Mouse (Mus musculus): Measurements from ENCODE around the gene Ankrd66. TPM values are rescaled to one million over a fixed set of nuclear protein-coding genes. Genes with fewer than 3 reads are reported as not detected.

Ankrd66 gene
- polyA plus RNA-seq, 1 experiment: 0.23 TPM

DNA sequence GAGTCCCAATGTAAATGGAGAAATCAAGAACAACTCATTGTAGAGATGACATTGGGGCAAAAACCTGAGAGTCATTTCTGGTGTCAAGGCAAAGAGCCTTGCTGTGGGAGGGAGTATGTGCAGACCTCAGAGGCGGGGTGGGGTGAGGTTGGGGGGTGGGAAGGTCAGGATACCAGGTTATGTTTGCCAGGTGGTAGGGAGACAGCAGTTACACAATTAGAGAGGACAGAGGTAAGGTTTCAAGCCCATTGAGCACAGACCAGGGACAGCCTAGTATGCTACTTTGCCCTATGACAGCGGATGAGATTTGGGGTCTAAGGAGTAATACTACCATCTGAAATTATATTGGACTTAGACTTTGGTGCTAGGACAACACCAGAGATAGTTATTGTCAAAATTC, 43.8 kb upstream of the Ankrd66 start:
- H3ac ChIP-seq (ENCODE audit: control insufficient read depth, insufficient read length): no peak overlapping the region
- H3K4me3 ChIP-seq: no peak overlapping the region
- no peaks in the 10 kb centered on the region for H3K36me3 ChIP-seq (ENCODE audit: control insufficient read depth, insufficient read depth)
- no peak overlapping the region for H3K4me2 ChIP-seq (ENCODE audit: low read depth)
- no peaks in the 10 kb centered on the region for H3K27me3 ChIP-seq (ENCODE audit: control insufficient read depth, insufficient read depth, insufficient read length)
- no peaks in the 10 kb centered on the region for H3K79me2 ChIP-seq (ENCODE audit: control insufficient read depth, insufficient read depth)
- TF ChIP-seq E2F4 (IDR thresholded peaks at IDR 0.05; ENCODE audit: insufficient read depth): no peak

DNA sequence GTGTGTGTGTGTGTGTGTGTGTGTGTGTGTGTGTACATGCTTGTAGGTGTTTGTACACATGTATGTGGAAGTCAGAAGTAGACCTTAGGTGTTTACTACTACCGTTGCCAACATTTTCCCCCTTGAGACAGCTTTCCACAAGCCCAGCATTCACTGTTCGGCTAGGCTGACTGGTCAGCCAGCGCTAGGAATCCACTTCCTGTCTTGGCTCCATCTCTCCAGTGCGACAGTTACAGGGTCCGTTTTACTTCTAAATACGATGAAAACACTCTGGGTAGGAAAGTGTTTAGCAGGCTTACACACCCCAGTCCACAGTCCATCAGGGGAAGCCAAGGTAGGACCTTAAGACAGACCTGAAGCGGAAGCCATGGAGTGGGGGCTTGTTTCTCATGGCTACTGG, 41.3 kb upstream of the Ankrd66 start:
- Histone ChIP-seq H3ac (ENCODE audit: control insufficient read depth, insufficient read length) (no peak overlapping the region), H3K36me3 (ENCODE audit: control insufficient read depth, insufficient read depth) (no peaks in the 10 kb centered on the region), H3K4me3 (no peak overlapping the region), H3K27me3 (ENCODE audit: control insufficient read depth, insufficient read depth, insufficient read length) (no peaks in the 10 kb centered on the region), H3K79me2 (ENCODE audit: control insufficient read depth, insufficient read depth) (no peaks in the 10 kb centered on the region), H3K4me2 (ENCODE audit: low read depth) (no peak overlapping the region)
- no peak for TF ChIP-seq POLR2AphosphoS2 (IDR thresholded peaks at IDR 0.05; ENCODE audit: insufficient read length, low read depth)
- no peak for TF ChIP-seq TCF12 (IDR thresholded peaks at IDR 0.05; ENCODE audit: insufficient read depth, poor library complexity, severe bottlenecking)
- TF ChIP-seq SRF (IDR thresholded peaks at IDR 0.05; ENCODE audit: control insufficient read depth, insufficient read length, low read depth): no peak
- TF ChIP-seq MAX (IDR thresholded peaks at IDR 0.05; ENCODE audit: low read depth): no peak
- no peak for TF ChIP-seq USF1 (IDR thresholded peaks at IDR 0.05; ENCODE audit: low read depth)
- TF ChIP-seq TCF3 (IDR thresholded peaks at IDR 0.05; ENCODE audit: insufficient read length, low read depth): no peak
- TF ChIP-seq MYOD1 (IDR thresholded peaks at IDR 0.05; ENCODE audit: control insufficient read depth in 1 of 3, insufficient read length in 2 of 3, low read depth in 2 of 3): no peak
- TF ChIP-seq REST (IDR thresholded peaks at IDR 0.05; ENCODE audit: insufficient read depth, insufficient read length): no peak
- no peak for TF ChIP-seq E2F4 (IDR thresholded peaks at IDR 0.05; ENCODE audit: insufficient read depth)
- no peak for TF ChIP-seq CEBPB (IDR thresholded peaks at IDR 0.05; ENCODE audit: insufficient read depth, poor library complexity, severe bottlenecking)

DNA sequence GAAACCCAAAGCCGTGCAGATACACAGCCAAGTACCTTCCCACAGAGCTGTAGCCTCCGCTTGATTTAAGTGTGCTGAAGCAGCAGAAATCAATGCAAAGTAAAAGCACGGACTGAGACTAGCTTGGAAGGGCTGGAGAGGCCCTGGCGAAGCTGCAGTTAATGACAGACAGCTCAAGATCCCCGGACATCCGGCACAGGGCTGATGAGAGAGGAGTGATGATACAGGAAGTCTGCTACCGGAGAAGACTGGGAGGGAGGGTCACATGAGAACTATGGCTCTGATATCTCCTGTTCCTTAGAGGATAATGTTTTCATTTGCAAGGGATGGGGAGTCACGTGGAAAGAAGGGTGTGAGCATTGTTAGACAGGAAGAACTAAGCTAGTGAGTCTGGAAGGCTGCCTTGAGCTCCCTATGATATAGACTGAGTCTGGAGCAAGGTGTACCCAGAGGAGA, 37.6 kb upstream of the Ankrd66 start:
- Histone ChIP-seq H3ac (ENCODE audit: control insufficient read depth, insufficient read length) (no peak overlapping the region), H3K4me2 (ENCODE audit: low read depth) (no peak overlapping the region), H3K27me3 (ENCODE audit: control insufficient read depth, insufficient read depth, insufficient read length) (no peaks in the 10 kb centered on the region), H3K36me3 (ENCODE audit: control insufficient read depth, insufficient read depth) (no peaks in the 10 kb centered on the region), H3K4me3 (no peak overlapping the region), H3K79me2 (ENCODE audit: control insufficient read depth, insufficient read depth) (no peaks in the 10 kb centered on the region)
- TF ChIP-seq MAX (IDR thresholded peaks at IDR 0.05; ENCODE audit: low read depth) (no peak), E2F4 (IDR thresholded peaks at IDR 0.05; ENCODE audit: insufficient read depth) (no peak), POLR2A (IDR thresholded peaks at IDR 0.05; ENCODE audit: insufficient read length, low read depth) (no peak), MYOG (IDR thresholded peaks at IDR 0.05; ENCODE audit: control insufficient read depth in 1 of 3, insufficient read depth in 1 of 3, insufficient read length in 2 of 3, low read depth in 2 of 3) (no peak), POLR2AphosphoS2 (IDR thresholded peaks at IDR 0.05; ENCODE audit: insufficient read length, low read depth) (no peak), MYOD1 (IDR thresholded peaks at IDR 0.05; ENCODE audit: control insufficient read depth in 1 of 3, insufficient read length in 2 of 3, low read depth in 2 of 3) (no peak), CEBPB (IDR thresholded peaks at IDR 0.05; ENCODE audit: insufficient read depth, poor library complexity, severe bottlenecking) (no peak), TCF12 (IDR thresholded peaks at IDR 0.05; ENCODE audit: insufficient read depth, poor library complexity, severe bottlenecking) (no peak), USF1 (IDR thresholded peaks at IDR 0.05; ENCODE audit: low read depth) (no peak), SRF (IDR thresholded peaks at IDR 0.05; ENCODE audit: control insufficient read depth, insufficient read length, low read depth) (no peak), TCF3 (IDR thresholded peaks at IDR 0.05; ENCODE audit: insufficient read length, low read depth) (no peak), REST (IDR thresholded peaks at IDR 0.05; ENCODE audit: insufficient read depth, insufficient read length) (no peak)

DNA sequence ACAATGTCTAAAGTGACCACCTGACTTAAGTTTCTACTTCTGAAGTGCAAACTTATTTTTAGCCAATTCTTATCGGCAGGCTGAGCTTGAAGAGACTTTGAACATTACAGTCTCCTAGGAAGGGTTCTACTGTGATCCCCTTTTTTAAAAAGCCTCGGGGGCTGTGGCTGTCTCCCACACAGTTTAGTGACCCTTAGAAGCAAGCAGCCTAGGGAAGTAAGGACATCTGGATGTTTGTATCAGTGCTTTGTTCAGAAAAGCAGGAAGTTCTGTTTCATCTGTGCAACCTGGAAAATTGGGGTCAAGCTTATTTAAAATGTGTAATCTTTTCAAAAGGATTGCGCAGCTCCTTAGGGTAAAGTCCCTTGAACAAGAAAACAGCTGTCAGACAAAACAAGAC, 37.0 kb upstream of the Ankrd66 start:
- no peak overlapping the region for H3ac ChIP-seq (ENCODE audit: control insufficient read depth, insufficient read length)
- TF ChIP-seq POLR2AphosphoS2 (IDR thresholded peaks at IDR 0.05; ENCODE audit: insufficient read length, low read depth) (no peak), MYOG (IDR thresholded peaks at IDR 0.05; ENCODE audit: control insufficient read depth in 1 of 3, insufficient read depth in 1 of 3, insufficient read length in 2 of 3, low read depth in 2 of 3) (no peak), TCF12 (IDR thresholded peaks at IDR 0.05; ENCODE audit: insufficient read depth, poor library complexity, severe bottlenecking) (no peak), CEBPB (IDR thresholded peaks at IDR 0.05; ENCODE audit: insufficient read depth, poor library complexity, severe bottlenecking) (no peak), USF1 (IDR thresholded peaks at IDR 0.05; ENCODE audit: low read depth) (no peak), E2F4 (IDR thresholded peaks at IDR 0.05; ENCODE audit: insufficient read depth) (no peak), SRF (IDR thresholded peaks at IDR 0.05; ENCODE audit: control insufficient read depth, insufficient read length, low read depth) (no peak), TCF3 (IDR thresholded peaks at IDR 0.05; ENCODE audit: insufficient read length, low read depth) (no peak)
- no peaks in the 10 kb centered on the region for H3K79me2 ChIP-seq (ENCODE audit: control insufficient read depth, insufficient read depth)
- no peaks in the 10 kb centered on the region for H3K36me3 ChIP-seq (ENCODE audit: control insufficient read depth, insufficient read depth)
- no peaks in the 10 kb centered on the region for H3K27me3 ChIP-seq (ENCODE audit: control insufficient read depth, insufficient read depth, insufficient read length)
- H3K4me2 ChIP-seq (ENCODE audit: low read depth): no peak overlapping the region
- no peak overlapping the region for H3K4me3 ChIP-seq

DNA sequence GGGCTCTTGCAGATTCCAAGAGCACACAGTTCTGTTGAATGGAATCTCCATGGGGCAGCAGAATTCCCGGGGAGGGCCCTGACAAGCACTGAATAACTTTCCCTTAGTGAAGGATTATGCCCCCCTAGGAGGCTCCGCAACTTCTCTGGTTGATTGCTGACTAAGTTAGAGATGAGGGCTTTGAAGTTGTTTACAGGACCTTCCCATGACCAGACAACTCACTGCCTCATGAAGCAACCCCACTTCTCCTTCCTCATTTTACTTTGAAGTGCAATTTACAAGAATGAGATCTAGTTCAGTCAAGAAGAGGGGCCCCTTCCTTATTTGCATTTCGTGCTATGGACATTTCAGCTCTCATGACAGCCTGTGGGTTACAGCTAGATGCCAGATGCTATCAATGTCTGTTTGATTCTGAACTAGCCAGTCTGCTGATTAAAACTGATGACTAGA, 30.2 kb upstream of the Ankrd66 start:
- Histone ChIP-seq H3K79me2 (ENCODE audit: control insufficient read depth, insufficient read depth) (no peaks in the 10 kb centered on the region), H3K27me3 (ENCODE audit: control insufficient read depth, insufficient read depth, insufficient read length) (no peaks in the 10 kb centered on the region), H3K4me2 (ENCODE audit: low read depth) (no peak overlapping the region), H3K36me3 (ENCODE audit: control insufficient read depth, insufficient read depth) (no peaks in the 10 kb centered on the region), H3K4me3 (no peak overlapping the region), H3ac (ENCODE audit: control insufficient read depth, insufficient read length) (no peak overlapping the region)
- TF ChIP-seq SRF (IDR thresholded peaks at IDR 0.05; ENCODE audit: control insufficient read depth, insufficient read length, low read depth): no peak
- TF ChIP-seq MYOG (IDR thresholded peaks at IDR 0.05; ENCODE audit: control insufficient read depth in 1 of 3, insufficient read depth in 1 of 3, insufficient read length in 2 of 3, low read depth in 2 of 3): no peak
- TF ChIP-seq POLR2AphosphoS2 (IDR thresholded peaks at IDR 0.05; ENCODE audit: insufficient read length, low read depth): no peak
- TF ChIP-seq E2F4 (IDR thresholded peaks at IDR 0.05; ENCODE audit: insufficient read depth): no peak
- no peak for TF ChIP-seq TCF3 (IDR thresholded peaks at IDR 0.05; ENCODE audit: insufficient read length, low read depth)
- TF ChIP-seq REST (IDR thresholded peaks at IDR 0.05; ENCODE audit: insufficient read depth, insufficient read length): no peak
- TF ChIP-seq POLR2A (IDR thresholded peaks at IDR 0.05; ENCODE audit: insufficient read length, low read depth): no peak
- TF ChIP-seq TCF12 (IDR thresholded peaks at IDR 0.05; ENCODE audit: insufficient read depth, poor library complexity, severe bottlenecking): no peak
- TF ChIP-seq MYOD1 (IDR thresholded peaks at IDR 0.05; ENCODE audit: control insufficient read depth in 1 of 3, insufficient read length in 2 of 3, low read depth in 2 of 3): no peak
- no peak for TF ChIP-seq USF1 (IDR thresholded peaks at IDR 0.05; ENCODE audit: low read depth)
- no peak for TF ChIP-seq MAX (IDR thresholded peaks at IDR 0.05; ENCODE audit: low read depth)
- no peak for TF ChIP-seq CEBPB (IDR thresholded peaks at IDR 0.05; ENCODE audit: insufficient read depth, poor library complexity, severe bottlenecking)

All from myocyte (in vitro differentiated cells).